Mouse (Mus musculus) spleen, adult 2 months (tissue): Measurements from ENCODE around the gene Ift43.

Source experiments
- CTCF ChIP-seq: fragments of 200-500 bp; IDR thresholded peaks from 2 replicates; pipeline ENCODE4 v1.5.1; 2011; ENCODE audit warnings: mild to moderate bottlenecking, inconsistent platforms; ENCODE audit not compliant: insufficient read depth, insufficient read length, insufficient replicate concordance; ENCODE audit errors: extremely low read depth
- POLR2A ChIP-seq: fragments of 200-500 bp; IDR thresholded peaks from 2 replicates; pipeline ENCODE4 v1.6.1; 2011; ENCODE audit warnings: low read depth, low read length, inconsistent platforms

DNA sequence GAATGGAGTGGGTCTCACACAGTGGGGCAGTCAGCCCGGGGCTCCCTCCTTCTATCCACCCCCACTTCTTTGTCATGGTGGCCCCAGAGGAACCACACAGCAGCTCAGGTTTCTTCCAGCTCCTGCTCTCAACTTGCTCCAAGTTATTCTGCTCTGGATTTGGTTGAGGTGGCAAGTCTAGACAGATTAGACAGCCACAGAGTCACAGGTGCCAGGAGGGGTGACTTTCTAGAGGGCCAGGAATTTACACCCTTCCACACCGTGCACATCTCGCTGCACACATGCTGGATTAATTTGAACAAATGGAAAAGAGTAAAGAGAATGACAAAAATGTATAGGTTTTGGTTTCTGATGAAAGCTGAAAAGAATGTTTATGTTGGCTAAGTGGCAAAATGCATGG is 18.4 kb downstream of the Ift43 start:
- TF ChIP-seq CTCF (no peak), POLR2A (no peak)
